Mouse (Mus musculus) liver, postnatal 0 days (tissue): ENCODE measurements around the gene Nat9.

Experiments
- CTCF ChIP-seq: sonication (generic); IDR thresholded peaks from 2 replicates; pipeline ENCODE4 v1.5.1; 2016; ENCODE audit warnings: antibody characterized with exemption, low read depth
- EP300 ChIP-seq: IDR thresholded peaks from 2 replicates; pipeline ENCODE4 v1.6.1; 2016; ENCODE audit warnings: antibody characterized with exemption, low read depth, mild to moderate bottlenecking

DNA sequence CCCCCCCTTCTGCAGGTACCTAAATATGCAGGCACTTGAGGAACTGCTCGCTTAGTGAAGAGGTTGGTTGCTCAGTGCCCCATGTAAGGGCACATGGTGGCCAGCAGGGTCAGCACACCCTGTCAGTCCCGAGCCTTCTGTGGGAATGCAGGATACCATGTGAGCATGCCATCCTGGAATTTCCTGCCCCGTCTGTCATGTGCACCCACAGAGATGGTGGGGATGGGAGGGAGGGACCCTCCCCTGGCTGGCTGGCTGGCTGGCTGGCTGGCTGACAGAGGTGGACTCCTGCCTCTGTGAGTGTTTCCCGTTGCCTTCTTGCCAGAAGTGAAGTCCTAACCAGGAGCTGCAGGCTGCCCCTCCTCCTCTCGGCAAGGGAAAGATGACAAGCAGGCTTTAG lies 34.9 kb upstream of the Nat9 start:
- TF ChIP-seq CTCF (no peak), EP300 (no peak)
